Mouse (Mus musculus): ENCODE results near the gene Tcf23. TPM values are rescaled to one million over a fixed set of nuclear protein-coding genes. Genes with fewer than 3 reads are reported as not detected.

Tcf23 gene
- polyA plus RNA-seq, 1 experiment from 2014 or later = 0.11 TPM

DNA sequence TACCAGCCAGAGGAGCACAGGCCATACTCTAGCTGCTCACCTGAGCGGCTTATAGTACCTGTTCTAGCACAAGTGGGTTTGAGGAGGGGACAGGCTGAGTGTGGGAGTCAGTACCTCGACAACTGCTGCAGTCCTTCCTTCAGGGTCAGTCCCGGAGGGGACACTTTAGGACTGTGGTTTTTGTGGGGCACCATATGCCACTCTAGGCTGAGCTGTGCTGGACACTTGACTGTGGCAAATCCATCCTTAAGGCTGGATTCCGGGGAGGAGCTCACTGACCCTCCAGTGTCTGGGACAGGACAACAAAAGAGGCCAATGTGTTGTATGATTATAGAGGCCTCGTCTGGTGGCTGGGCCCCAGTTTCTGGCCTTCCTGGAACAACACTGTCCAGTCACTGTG, 15.9 kb upstream of the Tcf23 start:
- DNase-seq (ENCODE audit: low spot score) = no peak
- WGBS = 88% methylated on average over 5 of the region's 5 CpGs
- H3K36me3 ChIP-seq = peaks cover 47% of the 10 kb centered on the region
- no peaks in the 10 kb centered on the region for H3K27me3 ChIP-seq (ENCODE audit: insufficient read depth, poor library complexity, severe bottlenecking)
- H3K9me3 ChIP-seq = no peaks in the 10 kb centered on the region
- no peak overlapping the region for H3K27ac ChIP-seq
- no peak overlapping the region for H3K4me3 ChIP-seq
- peaks cover 17% of the 10 kb centered on the region for H3K4me1 ChIP-seq

DNA sequence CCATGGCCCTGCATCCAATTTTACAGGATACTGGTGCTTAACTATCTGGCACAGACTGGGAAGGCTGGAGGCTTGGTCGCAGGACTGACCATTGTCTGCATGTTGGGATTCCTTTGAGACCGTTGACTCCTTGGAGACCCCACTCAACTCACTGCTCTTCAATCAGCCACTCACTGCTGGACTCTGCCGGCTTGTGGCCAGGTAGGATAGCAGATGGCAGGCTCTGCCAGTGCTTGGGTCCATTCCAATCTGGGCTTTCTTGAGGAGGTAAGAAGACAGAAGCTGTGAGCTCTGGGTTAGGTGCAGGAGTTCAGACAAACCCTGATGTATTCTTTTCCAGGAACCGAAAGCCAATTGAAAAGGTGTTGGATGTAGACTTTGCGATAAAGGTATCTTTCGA, 14.4 kb upstream of the Tcf23 start:
- Histone ChIP-seq H3K4me1 (peaks cover 27% of the 10 kb centered on the region), H3K27ac (no peak overlapping the region), H3K9me3 (no peaks in the 10 kb centered on the region), H3K4me3 (no peak overlapping the region), H3K36me3 (peaks cover 60% of the 10 kb centered on the region), H3K27me3 (ENCODE audit: insufficient read depth, poor library complexity, severe bottlenecking) (no peaks in the 10 kb centered on the region)
- WGBS = 96% methylated on average over 6 of the region's 6 CpGs
- DNase-seq (ENCODE audit: low spot score) = no peak

DNA sequence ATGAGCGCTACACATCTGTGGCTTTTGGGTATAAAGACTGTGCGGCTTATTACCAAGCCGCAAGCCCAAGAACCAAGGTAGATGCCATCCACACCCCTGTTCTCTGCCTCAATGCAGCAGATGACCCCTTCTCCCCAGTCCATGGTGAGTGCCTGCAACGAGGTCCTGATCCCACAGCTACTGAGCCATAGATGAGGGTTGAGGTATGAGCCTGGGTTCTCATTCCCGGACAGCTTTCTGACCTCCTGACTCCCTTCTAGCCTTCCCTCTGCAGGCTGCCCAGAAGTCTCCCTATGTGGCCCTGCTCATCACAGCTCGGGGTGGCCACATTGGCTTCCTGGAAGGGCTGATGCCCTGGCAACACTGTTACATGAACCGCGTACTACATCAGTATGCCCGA, 13.9 kb upstream of the Tcf23 start:
- Histone ChIP-seq H3K27ac (no peak overlapping the region), H3K36me3 (peaks cover 60% of the 10 kb centered on the region), H3K9me3 (no peaks in the 10 kb centered on the region), H3K27me3 (ENCODE audit: insufficient read depth, poor library complexity, severe bottlenecking) (no peaks in the 10 kb centered on the region), H3K4me1 (peaks cover 28% of the 10 kb centered on the region), H3K4me3 (no peak overlapping the region)
- no peak for DNase-seq (ENCODE audit: low spot score)
- WGBS = 94% methylated on average over 9 of the region's 9 CpGs

DNA sequence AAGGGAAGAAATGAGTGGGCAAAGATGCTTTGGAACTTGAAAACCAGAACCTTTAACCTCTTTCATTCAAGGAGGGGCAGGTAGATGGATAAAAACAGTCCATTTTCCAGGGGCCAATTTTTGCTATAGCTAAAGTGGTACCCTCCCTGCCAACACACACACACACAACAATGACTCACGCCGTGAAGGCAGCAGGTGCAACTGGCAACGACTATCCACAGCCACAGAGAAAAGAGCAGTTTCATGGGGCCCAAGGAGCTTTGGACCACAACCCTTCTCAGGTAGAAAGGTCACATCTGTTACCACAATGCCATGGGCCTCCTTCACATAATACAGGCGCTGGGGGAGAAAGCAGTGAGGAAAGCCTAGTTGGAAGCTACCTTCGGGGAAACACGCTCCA, 12.7 kb upstream of the Tcf23 start:
- Histone ChIP-seq H3K27me3 (ENCODE audit: insufficient read depth, poor library complexity, severe bottlenecking) (no peaks in the 10 kb centered on the region), H3K9me3 (no peaks in the 10 kb centered on the region), H3K4me1 (peaks cover 23% of the 10 kb centered on the region), H3K27ac (no peak overlapping the region), H3K4me3 (no peak overlapping the region), H3K36me3 (peaks cover 60% of the 10 kb centered on the region)
- 89% methylated on average over 6 of the region's 6 CpGs for WGBS
- DNase-seq (ENCODE audit: low spot score) = no peak

DNA sequence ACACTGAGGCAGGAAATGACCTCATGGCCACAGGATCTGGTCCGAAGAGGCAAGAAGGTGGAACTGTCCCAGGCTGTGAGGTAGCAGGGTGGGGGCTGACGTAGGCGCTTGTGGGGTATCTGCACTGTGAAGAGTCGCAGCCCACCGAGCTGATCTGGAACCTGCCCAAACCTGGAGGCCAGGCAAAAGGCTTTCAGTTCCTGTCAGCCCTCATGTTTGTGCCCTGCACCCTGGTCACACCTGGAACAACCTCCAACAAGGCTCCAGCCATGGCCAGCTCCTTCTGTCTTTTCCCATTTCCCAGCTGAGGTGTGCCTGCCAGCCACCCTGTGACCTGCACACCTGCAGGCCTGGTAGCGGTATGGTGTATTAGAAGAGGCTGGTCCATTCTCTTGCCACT, 10.6 kb upstream of the Tcf23 start:
- Histone ChIP-seq H3K4me1 (peaks cover 23% of the 10 kb centered on the region), H3K27me3 (ENCODE audit: insufficient read depth, poor library complexity, severe bottlenecking) (no peaks in the 10 kb centered on the region), H3K4me3 (no peak overlapping the region; the same call in 1 of the 2 replicates), H3K36me3 (peaks cover 49% of the 10 kb centered on the region), H3K27ac (no peak overlapping the region), H3K9me3 (no peaks in the 10 kb centered on the region)
- no peak for DNase-seq (ENCODE audit: low spot score)
- WGBS = 91% methylated on average over 6 of the region's 6 CpGs

DNA sequence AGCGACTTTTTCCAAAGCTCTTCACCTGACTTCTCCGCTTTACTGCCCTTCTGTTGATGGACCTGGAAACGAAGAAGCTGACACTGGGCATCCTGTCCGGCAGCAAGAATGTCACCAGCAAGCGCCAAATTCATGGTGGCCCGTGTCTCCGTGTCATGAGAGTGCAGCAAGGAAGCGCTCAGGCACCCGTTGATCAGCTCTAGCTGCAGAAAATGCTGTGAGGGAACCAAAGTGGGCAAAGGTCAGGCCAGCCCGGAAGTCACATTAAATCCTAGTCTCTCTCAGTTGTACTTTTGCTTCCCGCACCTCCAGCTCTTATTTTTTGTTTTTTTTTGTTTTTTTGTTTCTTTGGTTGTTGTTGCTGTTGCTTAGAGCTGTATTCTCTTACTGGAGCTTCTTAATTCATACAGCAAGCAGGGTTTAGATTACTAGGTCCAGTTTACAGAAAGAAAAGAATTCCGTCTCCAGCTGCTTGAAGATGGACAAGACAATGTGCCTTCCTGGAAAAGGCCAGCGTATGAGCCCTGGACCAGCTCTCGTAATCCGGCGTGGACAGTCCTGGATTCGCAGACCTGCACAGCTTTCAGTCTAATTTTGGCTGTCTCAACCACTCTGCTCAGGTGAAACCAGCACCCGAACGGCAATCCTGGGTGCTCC, 9.1 kb upstream of the Tcf23 start:
- DNase-seq (ENCODE audit: low spot score) = no peak
- no peaks in the 10 kb centered on the region for H3K9me3 ChIP-seq
- H3K4me3 ChIP-seq = peak overlapping the region; percentile 89
- peaks cover 23% of the 10 kb centered on the region for H3K4me1 ChIP-seq
- H3K36me3 ChIP-seq = peaks cover 34% of the 10 kb centered on the region
- H3K27me3 ChIP-seq (ENCODE audit: insufficient read depth, poor library complexity, severe bottlenecking) = no peaks in the 10 kb centered on the region
- 38% methylated on average over 19 of the region's 19 CpGs for WGBS
- peak overlapping the region; percentile 93 for H3K27ac ChIP-seq

DNA sequence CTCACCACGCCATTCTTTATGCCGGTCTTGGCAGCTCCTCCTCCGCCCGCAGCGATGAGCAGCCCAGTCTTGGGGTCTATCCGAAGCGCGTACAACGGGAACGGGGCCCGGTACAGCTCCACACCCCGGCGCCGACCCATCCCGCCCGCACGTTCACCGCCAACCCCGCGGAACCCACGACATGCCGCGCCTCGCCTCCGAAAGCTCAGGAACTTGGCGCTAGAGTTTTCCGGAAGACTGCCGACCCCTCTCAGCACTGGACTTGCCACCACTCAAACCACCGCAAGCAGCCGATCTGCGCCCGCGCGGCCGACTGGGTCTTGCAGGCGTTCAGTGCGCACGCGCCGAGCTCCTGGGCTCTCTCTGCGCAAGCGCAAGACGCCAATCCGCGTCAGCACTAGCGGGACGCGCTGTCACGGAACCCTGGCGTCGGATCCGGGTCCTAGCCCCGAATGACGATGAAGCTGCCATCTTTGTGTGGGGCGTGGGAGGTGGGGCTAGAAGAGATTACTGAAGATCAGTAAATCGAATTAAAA, 8.4 kb upstream of the Tcf23 start, which contains the start of gene Preb:
Gene Preb, minus strand, starts transcription at position 396 of the 536 bp plus-strand sequence.
- Histone ChIP-seq H3K36me3 (peaks cover 27% of the 10 kb centered on the region), H3K9me3 (no peaks in the 10 kb centered on the region), H3K4me1 (peaks cover 23% of the 10 kb centered on the region), H3K4me3 (peak within 1 kb of the TSS; percentile 89), H3K27me3 (ENCODE audit: insufficient read depth, poor library complexity, severe bottlenecking) (no peaks in the 10 kb centered on the region), H3K27ac (peak within 1 kb of the TSS; percentile 93)
- DNase-seq (ENCODE audit: low spot score) = peak; percentile 99
- WGBS = under 1% methylated on average over 56 of the region's 56 CpGs

DNA sequence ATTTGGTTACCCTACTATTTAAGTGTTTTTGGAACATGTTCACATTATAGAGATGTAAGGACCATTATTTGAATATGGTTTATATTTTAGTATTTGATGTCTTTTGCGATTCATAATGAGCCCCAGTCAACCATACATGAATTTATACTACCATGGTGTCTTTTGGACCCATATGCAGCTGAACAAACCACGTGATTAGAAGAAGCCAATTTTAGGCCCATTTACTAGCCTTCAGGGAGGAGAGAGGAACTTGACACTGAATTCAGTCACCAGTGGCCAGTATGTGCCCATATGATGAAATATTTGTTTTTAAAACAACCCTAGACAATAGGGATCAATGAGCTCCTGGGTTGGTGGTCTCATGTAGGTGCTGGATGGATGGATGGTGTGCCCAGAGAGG, 7.6 kb upstream of the Tcf23 start:
- Histone ChIP-seq H3K4me3 (peak overlapping the region; percentile 89), H3K4me1 (peaks cover 23% of the 10 kb centered on the region), H3K27me3 (ENCODE audit: insufficient read depth, poor library complexity, severe bottlenecking) (peaks cover 3% of the 10 kb centered on the region; the same call in 1 of the 2 replicates), H3K36me3 (peaks cover 20% of the 10 kb centered on the region), H3K27ac (peak overlapping the region; percentile 93; the same call in 1 of the 2 replicates), H3K9me3 (no peaks in the 10 kb centered on the region)
- WGBS = 82% methylated on average over 2 of the region's 2 CpGs
- no peak for DNase-seq (ENCODE audit: low spot score)

DNA sequence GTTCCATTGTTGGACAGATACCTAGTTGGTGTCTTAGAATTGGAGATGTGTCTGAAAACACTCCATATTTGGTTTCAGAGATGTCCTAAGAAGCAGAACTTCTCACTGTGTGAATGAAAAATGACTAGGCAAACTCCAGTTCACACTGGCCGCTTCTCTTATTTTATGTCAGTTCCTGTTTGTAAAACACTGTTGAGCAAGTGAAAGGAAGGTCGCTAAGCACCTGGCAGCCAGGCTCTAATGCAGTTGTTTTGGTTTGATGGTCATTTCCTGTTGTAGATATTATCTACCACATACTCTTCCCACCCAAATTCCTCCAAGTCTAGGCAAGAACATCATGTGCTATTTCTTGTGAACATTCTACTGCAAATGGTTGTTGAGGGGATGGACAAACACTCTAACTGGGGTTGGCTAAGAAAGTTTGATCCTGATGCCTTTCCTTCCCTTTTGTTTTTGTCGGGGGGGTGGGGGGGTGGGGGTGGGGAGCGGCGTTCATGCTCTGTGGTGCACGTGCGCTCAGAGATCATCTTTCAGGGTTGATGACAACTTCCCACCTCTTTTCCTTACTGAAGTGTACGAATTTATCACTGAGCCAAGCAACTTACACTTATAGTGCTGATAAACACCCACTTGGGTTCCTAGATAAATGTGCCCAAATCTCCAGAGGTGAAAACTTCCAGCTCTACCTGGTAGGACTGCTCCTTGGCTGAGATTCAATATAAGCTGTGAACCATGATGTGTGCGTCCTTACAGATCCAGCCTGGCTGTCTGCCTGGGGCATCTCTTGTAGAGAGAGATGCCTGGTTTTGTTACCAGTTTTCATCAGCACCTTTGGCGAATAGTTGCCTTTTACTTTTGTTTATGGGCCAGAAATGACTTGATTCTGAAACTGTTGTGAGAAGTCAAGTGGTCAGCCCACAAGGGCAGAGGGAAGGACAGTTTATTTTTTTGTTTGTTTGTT, 6.6 kb upstream of the Tcf23 start:
- H3K27me3 ChIP-seq (ENCODE audit: insufficient read depth, poor library complexity, severe bottlenecking) = peaks cover 8% of the 10 kb centered on the region; the same call in 1 of the 2 replicates
- H3K4me1 ChIP-seq = peaks cover 23% of the 10 kb centered on the region
- no peaks in the 10 kb centered on the region for H3K9me3 ChIP-seq
- H3K36me3 ChIP-seq = peaks cover 16% of the 10 kb centered on the region
- no peak overlapping the region for H3K4me3 ChIP-seq
- no peak overlapping the region for H3K27ac ChIP-seq
- DNase-seq (ENCODE audit: low spot score) = no peak
- 58% methylated on average over 10 of the region's 10 CpGs for WGBS

DNA sequence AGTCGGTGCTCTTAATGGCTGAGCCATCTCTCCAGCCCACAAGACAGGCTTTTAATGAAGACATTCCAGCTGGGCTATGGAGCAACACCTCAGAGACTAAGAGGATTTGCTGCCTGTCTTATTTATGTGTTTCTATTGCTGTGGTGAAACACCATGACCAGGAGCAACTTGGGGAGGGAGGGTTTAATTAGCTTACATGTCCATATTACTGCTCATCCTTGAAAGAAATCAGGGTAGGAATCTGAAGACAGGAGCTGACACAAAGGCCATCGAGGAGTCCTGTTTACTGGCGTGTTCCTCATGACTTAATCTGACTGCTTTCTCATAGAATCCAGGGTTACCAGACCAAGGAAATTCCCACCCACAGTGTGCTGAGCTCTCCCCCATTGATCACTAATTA, 4.5 kb upstream of the Tcf23 start:
- Histone ChIP-seq H3K27ac (no peak overlapping the region), H3K4me1 (peaks cover 8% of the 10 kb centered on the region), H3K4me3 (no peak overlapping the region), H3K9me3 (no peaks in the 10 kb centered on the region), H3K36me3 (no peaks in the 10 kb centered on the region), H3K27me3 (ENCODE audit: insufficient read depth, poor library complexity, severe bottlenecking) (peaks cover 15% of the 10 kb centered on the region; the same call in 1 of the 2 replicates)
- DNase-seq (ENCODE audit: low spot score) = no peak
- WGBS = 75% methylated on average over 3 of the region's 3 CpGs

DNA sequence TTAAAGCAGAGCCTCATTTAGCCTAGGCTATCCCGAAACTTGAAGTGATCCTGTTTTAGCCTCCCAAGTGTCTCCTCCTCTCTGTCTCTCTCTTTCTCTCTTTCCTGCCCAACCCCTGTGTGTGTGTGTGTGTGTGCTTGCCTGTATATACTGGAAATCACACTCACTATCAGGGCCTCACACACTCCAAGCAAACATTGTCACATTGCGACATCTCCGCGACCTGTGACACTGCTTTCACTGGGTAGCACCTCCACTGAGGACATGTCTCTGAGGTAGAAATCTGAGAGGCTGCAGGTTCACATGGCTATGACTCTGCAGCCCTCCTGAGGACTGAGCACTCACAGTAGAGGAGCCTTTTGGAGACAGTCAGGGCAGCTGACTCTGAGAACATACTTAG, 2.3 kb upstream of the Tcf23 start:
- Histone ChIP-seq H3K27ac (no peak overlapping the region), H3K4me1 (no peaks in the 10 kb centered on the region), H3K4me3 (no peak overlapping the region), H3K9me3 (no peaks in the 10 kb centered on the region), H3K36me3 (no peaks in the 10 kb centered on the region), H3K27me3 (ENCODE audit: insufficient read depth, poor library complexity, severe bottlenecking) (peaks cover 36% of the 10 kb centered on the region; the same call in 1 of the 2 replicates)
- no peak for DNase-seq (ENCODE audit: low spot score)
- 84% methylated on average over 4 of the region's 4 CpGs for WGBS

DNA sequence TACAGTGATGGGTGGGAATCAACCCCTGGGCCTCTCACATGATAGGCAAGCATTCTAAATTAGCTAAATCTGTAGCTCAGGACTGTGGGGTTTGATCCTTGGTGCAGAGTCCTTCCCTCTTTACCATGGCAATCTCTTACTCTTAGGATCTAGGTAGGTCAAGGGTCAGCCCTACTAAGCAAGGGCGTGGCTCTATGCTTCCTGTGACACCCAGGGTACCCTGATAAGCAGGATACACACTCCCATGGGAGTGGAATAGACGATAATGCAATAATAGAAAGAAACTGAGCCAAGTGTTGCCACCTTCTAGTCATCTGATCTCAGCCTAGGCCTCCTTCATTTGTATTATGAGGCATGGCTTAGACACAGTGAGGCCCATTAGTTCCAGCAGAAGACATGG, 978 bp downstream of the Tcf23 start:
- H3K4me1 ChIP-seq = no peaks in the 10 kb centered on the region
- no peaks in the 10 kb centered on the region for H3K36me3 ChIP-seq
- no peak overlapping the region for H3K4me3 ChIP-seq
- no peak for DNase-seq (ENCODE audit: low spot score)
- 64% methylated on average over 2 of the region's 2 CpGs for WGBS
- no peaks in the 10 kb centered on the region for H3K9me3 ChIP-seq
- no peak overlapping the region for H3K27ac ChIP-seq
- peaks cover 42% of the 10 kb centered on the region; the same call in 1 of the 2 replicates for H3K27me3 ChIP-seq (ENCODE audit: insufficient read depth, poor library complexity, severe bottlenecking)

Measured in heart, embryonic 10.5 days (tissue).